Mouse (Mus musculus) thymus, adult 2 months (tissue): Measurements from ENCODE around the gene Fgfbp3. TPM values are rescaled to one million over a fixed set of nuclear protein-coding genes. Genes with fewer than 3 reads are reported as not detected.
"Not testable (repeated sequence)": the region's sequence is repeated elsewhere in the genome, so short reads cannot be mapped to it uniquely, and the experiment has no call there.

Experiments used
- DNase-seq: peaks from one replicate; pipeline ENCODE4 v3.0.0; 2021
- H3K27ac ChIP-seq: fragments of 200-500 bp; 2 replicates; pipeline ENCODE4 v1.5.1; 2012; ENCODE audit warnings: low read length, control low read depth; ENCODE audit not compliant: control insufficient read depth, insufficient read depth
- H3K27me3 ChIP-seq: fragments of 200-500 bp; 2 replicates; pipeline ENCODE4 v1.6.1; 2012; ENCODE audit warnings: mild to moderate bottlenecking, low read length, moderate library complexity, mixed read lengths; ENCODE audit not compliant: control insufficient read depth, insufficient read depth
- H3K36me3 ChIP-seq: fragments of 200-500 bp; 2 replicates; pipeline ENCODE4 v1.6.1; 2012; ENCODE audit warnings: mild to moderate bottlenecking, low read length, moderate library complexity; ENCODE audit not compliant: control insufficient read depth, insufficient read depth
- H3K4me1 ChIP-seq: fragments of 200-500 bp; replicated peaks from 2 replicates; pipeline ENCODE4 v1.6.1; 2012; ENCODE audit warnings: low read length; ENCODE audit not compliant: control insufficient read depth, insufficient read depth
- H3K4me3 ChIP-seq: fragments of 200-500 bp; 2 replicates; pipeline ENCODE4 v1.5.1; 2012; ENCODE audit warnings: mild to moderate bottlenecking, low read length, control low read depth, moderate library complexity; ENCODE audit not compliant: control insufficient read depth, insufficient read depth
- CTCF ChIP-seq: fragments of 200-500 bp; IDR thresholded peaks from 2 replicates; pipeline ENCODE4 v1.5.1; 2012; ENCODE audit warnings: mild to moderate bottlenecking, control low read depth, low read length, moderate library complexity, borderline replicate concordance; ENCODE audit not compliant: control insufficient read depth, poor library complexity, insufficient read depth; ENCODE audit errors: extremely low read depth
- POLR2A ChIP-seq: fragments of 200-500 bp; IDR thresholded peaks from 2 replicates; pipeline ENCODE4 v1.6.1; 2012; ENCODE audit warnings: mild to moderate bottlenecking, low read length, control low read depth, moderate library complexity; ENCODE audit not compliant: control insufficient read depth, poor library complexity, insufficient read depth; ENCODE audit errors: extremely low read depth
- WGBS: fragments of 180-500 bp; shearing (Covaris S2); methylation state at CpG from one replicate; pipeline ENCODE4 v1.1.7; 2018; 5-methylcytosine and 5-hydroxymethylcytosine counted together
- polyA plus RNA-seq: library from polyadenylated mRNA; depleted of rRNA; stranded (reverse); fragments of >200 nt; gene quantifications from 2 replicates; pipeline ENCODE4 v1.2.3, GENCODE M21; 2012; rRNA removed

Fgfbp3 gene
- polyA plus RNA-seq, 1 experiment, result 7.1 TPM

DNA sequence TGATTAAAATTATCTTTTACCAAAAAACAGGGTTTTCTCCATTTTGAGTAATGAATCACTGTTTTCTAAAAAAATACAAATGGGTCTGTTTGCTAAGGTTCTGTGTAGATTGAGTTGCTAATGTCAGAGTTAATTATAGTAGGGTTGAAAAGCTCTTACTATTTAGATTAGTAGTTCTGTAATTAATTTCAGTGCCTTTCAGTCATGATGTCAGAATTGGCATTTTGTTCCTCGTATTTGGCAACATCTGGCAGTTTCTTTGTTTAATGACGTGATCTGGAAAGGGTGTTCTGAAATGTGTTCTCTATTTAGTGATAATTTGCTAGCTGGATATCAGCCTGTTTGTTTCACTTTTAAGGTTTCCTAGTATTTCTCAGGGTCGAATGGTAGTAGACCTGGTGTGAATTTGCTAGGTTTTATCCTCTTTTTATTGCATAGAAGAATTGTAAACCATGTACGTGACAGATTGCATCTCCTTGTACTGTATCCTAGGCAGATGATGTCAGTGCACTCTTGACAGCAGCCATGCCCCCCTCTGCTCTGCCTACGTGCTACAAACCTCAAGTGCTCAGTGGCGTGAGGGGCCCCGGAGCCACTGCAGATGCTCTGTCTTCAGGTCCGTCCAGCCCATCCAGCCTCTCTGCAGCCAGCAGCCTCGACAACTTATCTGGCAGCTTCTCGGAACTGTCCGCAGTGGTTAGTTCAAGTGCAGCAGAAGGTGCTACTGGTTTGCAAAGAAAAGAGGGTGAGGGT, 40.5 kb downstream of the Fgfbp3 start:
- 96% methylated on average over 11 of the region's 11 CpGs for WGBS
- Histone ChIP-seq H3K4me3 (no peak overlapping the region), H3K27me3 (no peaks in the 10 kb centered on the region), H3K27ac (no peak overlapping the region), H3K36me3 (peaks cover 88% of the 10 kb centered on the region), H3K4me1 (no peaks in the 10 kb centered on the region)
- no peak for DNase-seq
- TF ChIP-seq POLR2A, result no peak
- no peak for TF ChIP-seq CTCF

DNA sequence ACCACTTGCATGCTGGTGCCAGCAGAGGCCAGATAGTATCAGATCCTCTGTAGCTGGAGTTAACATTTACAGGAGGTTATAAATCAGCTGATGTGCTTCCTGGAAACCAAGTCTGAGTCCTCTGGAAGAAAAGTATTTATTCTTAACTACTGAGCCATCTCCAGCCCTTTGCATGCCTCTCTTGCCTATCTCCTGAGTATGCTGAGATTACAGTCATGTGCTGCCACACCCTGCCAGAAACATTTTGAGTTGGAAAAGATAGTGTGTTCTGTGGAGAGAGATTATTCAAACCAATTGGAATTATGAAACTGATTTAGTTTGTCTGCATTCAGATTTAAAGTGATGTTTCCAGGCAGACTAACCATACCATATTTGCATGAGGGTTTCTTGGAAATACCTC, 42.1 kb downstream of the Fgfbp3 start:
- no peak for DNase-seq
- H3K27ac ChIP-seq, result no peak overlapping the region
- no peak overlapping the region for H3K4me3 ChIP-seq
- TF ChIP-seq POLR2A, result no peak
- no peak for TF ChIP-seq CTCF
- peaks cover 88% of the 10 kb centered on the region for H3K36me3 ChIP-seq
- no peaks in the 10 kb centered on the region for H3K4me1 ChIP-seq
- H3K27me3 ChIP-seq, result no peaks in the 10 kb centered on the region

DNA sequence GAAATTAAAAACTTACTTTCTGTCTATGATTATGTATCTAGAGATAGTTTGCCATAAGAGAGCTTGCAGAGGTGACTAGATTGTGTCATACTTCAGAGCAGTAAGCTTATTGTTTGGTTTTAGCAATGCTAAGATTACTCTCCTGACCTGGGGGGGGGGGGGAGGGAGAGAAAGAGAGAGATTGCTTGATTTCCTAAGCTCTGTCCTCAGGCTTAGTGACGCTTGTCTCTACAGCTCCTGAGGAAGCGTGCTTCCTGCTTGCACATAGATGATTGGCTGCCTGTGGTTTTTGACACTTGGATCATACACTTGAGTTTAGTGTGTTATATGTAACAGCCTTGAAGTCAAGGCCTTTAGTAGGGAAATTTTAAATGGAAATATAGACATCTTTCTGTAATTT, 44.8 kb downstream of the Fgfbp3 start:
- Histone ChIP-seq H3K4me3 (no peak overlapping the region), H3K27ac (no peak overlapping the region), H3K36me3 (peaks cover 79% of the 10 kb centered on the region), H3K27me3 (no peaks in the 10 kb centered on the region), H3K4me1 (no peaks in the 10 kb centered on the region)
- TF ChIP-seq CTCF, result no peak
- TF ChIP-seq POLR2A, result no peak
- WGBS, result 98% methylated on average over 2 of the region's 2 CpGs
- no peak for DNase-seq

DNA sequence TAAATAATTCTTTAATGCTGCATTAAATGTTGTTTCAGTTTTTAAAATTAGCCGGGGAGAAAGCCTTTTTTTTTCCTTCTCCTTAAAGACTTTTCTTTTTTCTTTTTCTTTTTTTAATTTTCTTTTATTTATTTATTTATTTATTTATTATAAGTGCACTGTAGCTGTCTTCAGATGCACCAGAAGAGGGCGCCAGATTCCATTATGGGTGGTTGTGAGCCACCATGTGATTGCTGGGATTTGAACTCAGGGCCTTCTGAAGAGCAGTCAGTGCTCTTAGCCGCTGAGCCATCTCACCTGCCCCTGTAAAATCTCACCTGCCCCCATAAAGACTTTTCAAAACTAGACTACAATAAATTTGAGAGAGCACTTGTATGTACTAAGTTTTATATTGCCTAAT, 50.7 kb downstream of the Fgfbp3 start:
- not testable (repeated sequence) for H3K4me3 ChIP-seq, H3K27me3 ChIP-seq, H3K4me1 ChIP-seq, DNase-seq, H3K27ac ChIP-seq
- H3K36me3 ChIP-seq, result peaks cover 70% of the 10 kb centered on the region
- WGBS, result 90% methylated on average over 3 of the region's 3 CpGs

Other genes starting within 250 kb of the Fgfbp3 start
- 1.9 and 2.8 TPM in 2 replicates for gene Ppp1r3c, start 183.0 kb downstream of the Fgfbp3 start, polyA plus RNA-seq
- gene Tnks2, start 85.4 kb downstream of the Fgfbp3 start, polyA plus RNA-seq, result 46.0 and 52.9 TPM in 2 replicates
- 9.0 and 9.8 TPM in 2 replicates for gene Btaf1, start 6.5 kb upstream of the Fgfbp3 start, polyA plus RNA-seq